Mouse (Mus musculus) kidney, embryonic 15.5 days (tissue): ENCODE measurements around the gene Mob2. TPM values are rescaled to one million over a fixed set of nuclear protein-coding genes. Genes with fewer than 3 reads are reported as not detected.
A peak's percentile ranks its signal among the peaks of the same experiment; 100 is the strongest.

Experiments
- ATAC-seq: fragments of 200-750 bp; cut with Nextera tagmentation; replicated peaks from 2 replicates; pipeline ENCODE4 v1.8.0; 2017; ENCODE audit warnings: moderate TSS enrichment; ENCODE audit not compliant: low FRiP score
- H3K27ac ChIP-seq: fragments of 300-500 bp; sonication (generic); 2 replicates; pipeline ENCODE4 v1.5.1; 2015; ENCODE audit warnings: mild to moderate bottlenecking, inconsistent platforms
- H3K27me3 ChIP-seq: fragments of 300-500 bp; sonication (generic); 2 replicates; pipeline ENCODE4 v1.6.1; 2015; ENCODE audit warnings: inconsistent platforms
- H3K36me3 ChIP-seq: fragments of 300-500 bp; sonication (generic); 2 replicates; pipeline ENCODE4 v1.6.1; 2015; ENCODE audit warnings: inconsistent platforms
- H3K4me1 ChIP-seq: fragments of 300-500 bp; sonication (generic); 2 replicates; pipeline ENCODE4 v1.6.1; 2015; ENCODE audit warnings: inconsistent platforms
- H3K4me2 ChIP-seq: fragments of 300-500 bp; sonication (generic); 2 replicates; pipeline ENCODE4 v1.6.1; 2015; ENCODE audit warnings: moderate library complexity, mild to moderate bottlenecking, inconsistent platforms
- H3K4me3 ChIP-seq: fragments of 300-500 bp; sonication (generic); replicated peaks from 2 replicates; pipeline ENCODE4 v1.5.1; 2015; ENCODE audit warnings: mild to moderate bottlenecking, inconsistent platforms
- H3K9ac ChIP-seq: fragments of 300-500 bp; sonication (generic); 2 replicates; pipeline ENCODE4 v1.6.1; 2015; ENCODE audit warnings: mild to moderate bottlenecking, inconsistent platforms
- H3K9me3 ChIP-seq: fragments of 300-500 bp; sonication (generic); replicated peaks from 2 replicates; pipeline ENCODE4 v1.6.1; 2016; ENCODE audit warnings: inconsistent platforms
- WGBS: fragments of 180-500 bp; shearing (Covaris S2); methylation state at CpG from one replicate; pipeline ENCODE4 v1.1.7; 2015; ENCODE audit warnings: mixed read lengths; 5-methylcytosine and 5-hydroxymethylcytosine counted together
- polyA plus RNA-seq: library from polyadenylated mRNA; unstranded; fragments of >200 nt; fragmentation: Nextera tagmentation; extraction: Ambion mirVana; gene quantifications from 2 replicates; pipeline ENCODE4 v1.2.1, GENCODE M21; 2015

Gene Mob2
- polyA plus RNA-seq, 1 experiment from 2014 or later, result 66.9 TPM

GRCm38 (mm10) chr7:142087069-142087652 is 26.3 kb upstream of the Mob2 start:
- Histone ChIP-seq H3K9me3 (no peaks in the 10 kb centered on the region), H3K27ac (no peak overlapping the region), H3K4me2 (no peak overlapping the region), H3K27me3 (peaks cover 55% of the 10 kb centered on the region), H3K36me3 (no peaks in the 10 kb centered on the region), H3K9ac (no peak overlapping the region), H3K4me3 (no peak overlapping the region), H3K4me1 (peaks cover 28% of the 10 kb centered on the region)
- 89% methylated on average over 1 of the region's 1 CpGs for WGBS
- ATAC-seq, result peak; percentile 37; the same call in 1 of the 2 replicates

GRCm38 (mm10) chr7:142086159-142086905 is 25.5 kb upstream of the Mob2 start:
- Histone ChIP-seq H3K4me2 (no peak overlapping the region), H3K27me3 (peaks cover 59% of the 10 kb centered on the region), H3K36me3 (no peaks in the 10 kb centered on the region), H3K4me1 (peaks cover 36% of the 10 kb centered on the region), H3K9ac (no peak overlapping the region), H3K4me3 (no peak overlapping the region), H3K9me3 (no peaks in the 10 kb centered on the region), H3K27ac (no peak overlapping the region)
- WGBS, result 85% methylated on average over 4 of the region's 4 CpGs
- ATAC-seq, result no peak

- Histone ChIP-seq H3K4me3 (no peak overlapping the region), H3K9ac (no peak overlapping the region), H3K4me1 (peaks cover 34% of the 10 kb centered on the region), H3K36me3 (no peaks in the 10 kb centered on the region), H3K4me2 (no peak overlapping the region), H3K9me3 (no peaks in the 10 kb centered on the region), H3K27me3 (peaks cover 69% of the 10 kb centered on the region), H3K27ac (no peak overlapping the region)
- no peak for ATAC-seq
- 47% methylated on average over 3 of the region's 3 CpGs for WGBS
These were observed 24.0 kb upstream of the Mob2 start for GRCm38 (mm10) chr7:142084820-142085219.

GRCm38 (mm10) chr7:142084395-142084794 is 23.5 kb upstream of the Mob2 start:
- H3K27ac ChIP-seq, result no peak overlapping the region
- no peak overlapping the region for H3K4me2 ChIP-seq
- no peaks in the 10 kb centered on the region for H3K36me3 ChIP-seq
- 25% methylated on average over 5 of the region's 5 CpGs for WGBS
- H3K9me3 ChIP-seq, result no peaks in the 10 kb centered on the region
- ATAC-seq, result 0 out of 2 replicates have a peak, but pooled peaks have one; percentile 26
- peaks cover 30% of the 10 kb centered on the region for H3K4me1 ChIP-seq
- no peak overlapping the region for H3K9ac ChIP-seq
- peaks cover 73% of the 10 kb centered on the region for H3K27me3 ChIP-seq
- H3K4me3 ChIP-seq, result no peak overlapping the region

GRCm38 (mm10) chr7:142083588-142084317 is 22.9 kb upstream of the Mob2 start:
- no peak for ATAC-seq
- no peak overlapping the region for H3K4me2 ChIP-seq
- 29% methylated on average over 12 of the region's 12 CpGs for WGBS

GRCm38 (mm10) chr7:142082607-142083006 is 21.7 kb upstream of the Mob2 start:
- H3K36me3 ChIP-seq, result no peaks in the 10 kb centered on the region
- ATAC-seq, result no peak
- peak overlapping the region; percentile 71 for H3K4me2 ChIP-seq
- H3K4me3 ChIP-seq, result peak overlapping the region; percentile 43
- peaks cover 70% of the 10 kb centered on the region for H3K27me3 ChIP-seq
- WGBS, result 35% methylated on average over 12 of the region's 16 CpGs
- H3K9ac ChIP-seq, result peak overlapping the region; percentile 42
- H3K27ac ChIP-seq, result no peak overlapping the region
- H3K9me3 ChIP-seq, result no peaks in the 10 kb centered on the region
- peaks cover 17% of the 10 kb centered on the region for H3K4me1 ChIP-seq

More at GRCm38 (mm10) chr7:142083588-142084317, 22.9 kb upstream of the Mob2 start:
- Histone ChIP-seq H3K27ac (no peak overlapping the region), H3K4me3 (no peak overlapping the region), H3K27me3 (peaks cover 74% of the 10 kb centered on the region), H3K9me3 (no peaks in the 10 kb centered on the region), H3K36me3 (no peaks in the 10 kb centered on the region), H3K4me1 (peaks cover 23% of the 10 kb centered on the region), H3K9ac (no peak overlapping the region)

- WGBS, result 7% methylated on average over 31 of the region's 38 CpGs
- Histone ChIP-seq H3K9me3 (no peaks in the 10 kb centered on the region), H3K27ac (no peak overlapping the region), H3K27me3 (peaks cover 68% of the 10 kb centered on the region), H3K4me2 (peak overlapping the region; percentile 71), H3K36me3 (no peaks in the 10 kb centered on the region), H3K4me3 (peak overlapping the region; percentile 43), H3K4me1 (peaks cover 17% of the 10 kb centered on the region), H3K9ac (peak overlapping the region; percentile 42)
- no peak for ATAC-seq
These were observed 21.3 kb upstream of the Mob2 start for GRCm38 (mm10) chr7:142082179-142082578.

DNA sequence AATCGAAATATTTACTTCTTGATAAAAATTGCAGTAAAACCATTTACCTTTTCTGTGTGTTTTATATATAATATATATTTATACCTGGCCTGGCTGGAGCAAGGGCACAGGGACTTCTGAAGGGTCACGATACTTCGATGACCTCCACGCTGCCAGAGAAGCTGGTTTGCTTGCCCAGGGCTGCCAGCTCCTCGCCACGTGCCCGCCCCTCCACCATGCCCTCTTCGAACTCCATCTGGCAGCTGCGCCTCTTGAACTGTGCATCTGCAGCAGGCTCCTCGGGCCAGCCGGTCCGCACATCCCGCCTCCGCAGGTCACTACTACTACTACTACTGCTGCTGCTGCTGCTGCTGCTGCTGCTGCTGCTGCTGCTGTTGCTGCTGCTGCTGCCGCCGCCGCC is 20.9 kb upstream of the Mob2 start:
- WGBS, result 27% methylated on average over 17 of the region's 17 CpGs
- Histone ChIP-seq H3K9me3 (no peaks in the 10 kb centered on the region), H3K4me2 (peak overlapping the region; percentile 71), H3K27me3 (peaks cover 68% of the 10 kb centered on the region), H3K36me3 (no peaks in the 10 kb centered on the region), H3K27ac (no peak overlapping the region), H3K4me1 (peaks cover 17% of the 10 kb centered on the region), H3K4me3 (peak overlapping the region; percentile 43), H3K9ac (peak overlapping the region; percentile 42)
- no peak for ATAC-seq

- H3K27me3 ChIP-seq, result peaks cover 68% of the 10 kb centered on the region
- H3K4me3 ChIP-seq, result no peak overlapping the region
- H3K27ac ChIP-seq, result no peak overlapping the region
- no peak overlapping the region for H3K9ac ChIP-seq
- WGBS, result 66% methylated on average over 2 of the region's 2 CpGs
- H3K4me2 ChIP-seq, result no peak overlapping the region
- no peaks in the 10 kb centered on the region for H3K36me3 ChIP-seq
- peaks cover 17% of the 10 kb centered on the region for H3K4me1 ChIP-seq
- no peak for ATAC-seq
- H3K9me3 ChIP-seq, result no peaks in the 10 kb centered on the region
These were observed 20.0 kb upstream of the Mob2 start for GRCm38 (mm10) chr7:142080876-142081275.

GRCm38 (mm10) chr7:142079365-142079764 is 18.5 kb upstream of the Mob2 start:
- H3K27me3 ChIP-seq, result peaks cover 62% of the 10 kb centered on the region
- no peaks in the 10 kb centered on the region for H3K9me3 ChIP-seq
- no peak overlapping the region for H3K4me3 ChIP-seq
- H3K27ac ChIP-seq, result no peak overlapping the region
- no peaks in the 10 kb centered on the region for H3K36me3 ChIP-seq
- no peak overlapping the region for H3K4me2 ChIP-seq
- no peak overlapping the region for H3K9ac ChIP-seq
- peak; percentile 33; the same call in 1 of the 2 replicates for ATAC-seq
- WGBS, result 52% methylated on average over 5 of the region's 5 CpGs
- H3K4me1 ChIP-seq, result peaks cover 15% of the 10 kb centered on the region

GRCm38 (mm10) chr7:142077138-142077537 is 16.3 kb upstream of the Mob2 start:
- WGBS, result 53% methylated on average over 3 of the region's 3 CpGs
- H3K9me3 ChIP-seq, result no peaks in the 10 kb centered on the region
- peaks cover 7% of the 10 kb centered on the region for H3K4me1 ChIP-seq
- no peak overlapping the region for H3K27ac ChIP-seq
- no peak overlapping the region for H3K4me3 ChIP-seq
- no peak for ATAC-seq
- no peaks in the 10 kb centered on the region for H3K36me3 ChIP-seq
- H3K27me3 ChIP-seq, result peaks cover 45% of the 10 kb centered on the region
- H3K4me2 ChIP-seq, result no peak overlapping the region
- no peak overlapping the region for H3K9ac ChIP-seq
